Mouse (Mus musculus) hindbrain, embryonic 14.5 days (tissue): ENCODE results near the gene Zfp652. TPM values are rescaled to one million over a fixed set of nuclear protein-coding genes. Genes with fewer than 3 reads are reported as not detected.

Experiments
- polyA plus RNA-seq: library from polyadenylated mRNA; unstranded; fragments of >200 nt; fragmentation: Nextera tagmentation; extraction: Ambion mirVana; gene quantifications from 2 replicates; pipeline ENCODE4 v1.2.1, GENCODE M21; 2014

Zfp652 gene
- polyA plus RNA-seq, 1 experiment from 2014 or later = 12.8 TPM

Other genes with a start within 250 kb of the Zfp652 start
- 2.0 and 2.2 TPM in 2 replicates for gene Nxph3, start 198.1 kb upstream of the Zfp652 start, polyA plus RNA-seq
- gene Ngfr, start 124.9 kb upstream of the Zfp652 start, polyA plus RNA-seq = 38.2 and 48.5 TPM in 2 replicates
- 200 and 220 TPM in 2 replicates for gene Phb, start 45.7 kb upstream of the Zfp652 start, polyA plus RNA-seq
- gene B130006D01Rik, start 10.9 kb downstream of the Zfp652 start, polyA plus RNA-seq = 0.83 and 1.6 TPM in 2 replicates
- 0.37 and 0.69 TPM in 2 replicates for gene Phospho1, start 111.8 kb downstream of the Zfp652 start, polyA plus RNA-seq
- 2.4 and 2.7 TPM in 2 replicates for gene Gngt2, start 124.5 kb downstream of the Zfp652 start, polyA plus RNA-seq
- 1.6 and 1.9 TPM in 2 replicates for gene Abi3, start 129.8 kb downstream of the Zfp652 start, polyA plus RNA-seq
- gene B4galnt2, start 202.2 kb downstream of the Zfp652 start, polyA plus RNA-seq = not detected in 2 replicates